Mouse (Mus musculus): ENCODE results near the gene Gm47985.
"Not testable (repeated sequence)": the region's sequence is repeated elsewhere in the genome, so short reads cannot be mapped to it uniquely, and the experiment has no call there.

Gene Gm47985
- long read RNA-seq, experiment 1 = 0 reads
- long read RNA-seq, experiment 2 = 0 reads

GRCm38 (mm10) chr1:151182266-151182665, at the start of gene Gm47985:
TSS of gene Gm47985 (plus strand) at chr1:151182537.
- intact Hi-C loops (cut with DNase I) = not testable (repeated sequence)

DNA sequence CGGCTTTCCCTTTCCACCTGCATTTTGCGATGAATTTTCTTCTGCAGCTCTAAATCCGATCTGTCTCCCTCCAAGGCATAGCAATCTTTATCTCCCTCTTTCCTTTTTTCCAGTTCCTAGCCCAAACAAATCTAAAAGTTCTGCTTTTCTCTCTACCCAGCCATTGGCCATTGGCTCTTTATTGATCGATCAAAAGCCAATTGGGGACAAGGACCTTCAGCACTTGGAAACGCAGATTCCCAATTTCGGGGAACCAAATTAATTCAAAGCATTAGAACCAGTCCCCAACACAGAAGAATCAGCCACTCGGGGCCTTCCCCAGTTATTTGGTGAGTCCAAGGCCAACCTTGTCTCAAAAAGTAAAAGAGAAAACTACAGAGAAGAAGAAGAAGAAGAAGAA, 49.7 kb upstream of the Gm47985 start:
- intact Hi-C loops (cut with DNase I) = no loop called here

- intact Hi-C loops (cut with DNase I) = no loop called here
Observed at GRCm38 (mm10) chr1:151138388-151138787, 43.9 kb upstream of the Gm47985 start.

GRCm38 (mm10) chr1:151140956-151141355, 41.4 kb upstream of the Gm47985 start:
- intact Hi-C loops (cut with DNase I) = no loop called here

DNA sequence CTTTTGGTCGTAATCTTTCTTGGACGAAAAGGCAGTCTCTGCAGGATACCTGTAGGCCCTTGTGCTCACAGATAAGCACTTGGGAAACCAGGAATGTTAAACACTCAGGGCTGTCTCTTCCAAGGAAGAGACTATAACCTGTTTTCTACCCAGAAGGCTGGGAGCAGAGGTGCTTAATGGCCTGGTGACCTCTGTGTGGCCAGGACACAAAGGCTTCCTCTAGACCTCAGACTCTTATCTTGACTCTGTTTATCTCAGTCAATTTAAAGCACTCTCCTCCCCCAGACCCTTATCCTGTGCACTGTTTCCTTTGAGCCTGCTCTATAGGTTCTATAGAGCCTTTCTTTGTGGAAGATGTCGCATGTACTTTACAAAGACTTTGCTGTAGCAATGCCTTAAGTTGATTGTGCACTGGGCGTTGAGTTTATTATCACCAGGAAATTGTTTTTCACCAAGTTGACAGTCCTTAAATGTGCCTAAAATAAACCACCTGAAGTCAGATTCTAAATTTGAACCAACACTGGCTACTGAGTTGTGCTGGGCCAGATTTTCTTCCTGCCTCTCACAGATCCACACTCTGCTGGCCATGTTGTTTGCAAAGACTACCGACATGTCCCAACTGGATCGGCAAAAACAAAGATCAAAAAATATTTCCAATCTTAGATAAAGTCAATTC, 37.7 kb upstream of the Gm47985 start:
- intact Hi-C loops (cut with DNase I) = no loop called here

GRCm38 (mm10) chr1:151147801-151148200, 34.5 kb upstream of the Gm47985 start:
- intact Hi-C loops (cut with DNase I) = no loop called here

- intact Hi-C loops (cut with DNase I) = no loop called here
Observed at GRCm38 (mm10) chr1:151150211-151150610, 32.1 kb upstream of the Gm47985 start.

- intact Hi-C loops (cut with DNase I) = no loop called here
Observed at GRCm38 (mm10) chr1:151151089-151151488, 31.2 kb upstream of the Gm47985 start.

- intact Hi-C loops (cut with DNase I) = no loop called here
Observed at GRCm38 (mm10) chr1:151153056-151153652, 29.2 kb upstream of the Gm47985 start.

DNA sequence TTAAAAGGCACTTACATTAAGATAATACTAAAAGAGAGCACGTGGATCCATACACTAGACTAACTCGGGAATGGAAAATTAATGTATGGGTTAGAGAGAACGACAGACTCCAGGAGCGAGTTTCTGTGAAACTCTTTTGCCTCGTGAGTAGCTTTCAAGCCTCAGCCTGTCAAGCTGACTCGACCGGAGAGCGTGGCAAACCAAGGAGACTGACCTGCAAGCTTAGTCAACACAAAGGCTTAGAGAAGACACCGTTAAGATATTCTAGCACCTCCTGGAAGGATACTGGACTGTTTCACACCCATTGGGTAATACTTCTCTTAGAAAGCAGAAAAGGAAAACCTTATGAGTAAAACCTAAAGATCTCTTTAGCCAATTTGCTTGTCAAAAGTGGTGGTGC, 28.2 kb upstream of the Gm47985 start:
- intact Hi-C loops (cut with DNase I) = not testable (repeated sequence)

DNA sequence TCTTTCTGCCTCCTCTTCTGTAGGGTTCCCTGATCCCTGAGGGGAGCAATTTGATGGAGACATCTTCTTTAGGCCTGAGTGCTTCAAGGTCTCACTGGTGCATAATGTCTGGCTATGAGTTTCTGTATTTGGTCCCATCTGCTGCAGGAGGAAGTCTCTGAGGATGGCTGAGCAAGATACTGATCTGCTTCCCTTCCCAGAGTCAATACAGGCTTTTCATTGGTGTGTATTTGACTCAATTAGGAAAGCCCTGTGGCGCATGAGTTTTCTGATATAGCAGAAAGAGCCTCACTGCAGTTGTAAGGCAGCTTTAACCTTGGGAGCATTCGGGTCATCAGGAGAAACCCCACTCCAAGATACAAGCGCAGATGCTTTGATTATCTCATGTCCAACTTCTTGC, 26.2 kb upstream of the Gm47985 start:
- intact Hi-C loops (cut with DNase I) = no loop called here

DNA sequence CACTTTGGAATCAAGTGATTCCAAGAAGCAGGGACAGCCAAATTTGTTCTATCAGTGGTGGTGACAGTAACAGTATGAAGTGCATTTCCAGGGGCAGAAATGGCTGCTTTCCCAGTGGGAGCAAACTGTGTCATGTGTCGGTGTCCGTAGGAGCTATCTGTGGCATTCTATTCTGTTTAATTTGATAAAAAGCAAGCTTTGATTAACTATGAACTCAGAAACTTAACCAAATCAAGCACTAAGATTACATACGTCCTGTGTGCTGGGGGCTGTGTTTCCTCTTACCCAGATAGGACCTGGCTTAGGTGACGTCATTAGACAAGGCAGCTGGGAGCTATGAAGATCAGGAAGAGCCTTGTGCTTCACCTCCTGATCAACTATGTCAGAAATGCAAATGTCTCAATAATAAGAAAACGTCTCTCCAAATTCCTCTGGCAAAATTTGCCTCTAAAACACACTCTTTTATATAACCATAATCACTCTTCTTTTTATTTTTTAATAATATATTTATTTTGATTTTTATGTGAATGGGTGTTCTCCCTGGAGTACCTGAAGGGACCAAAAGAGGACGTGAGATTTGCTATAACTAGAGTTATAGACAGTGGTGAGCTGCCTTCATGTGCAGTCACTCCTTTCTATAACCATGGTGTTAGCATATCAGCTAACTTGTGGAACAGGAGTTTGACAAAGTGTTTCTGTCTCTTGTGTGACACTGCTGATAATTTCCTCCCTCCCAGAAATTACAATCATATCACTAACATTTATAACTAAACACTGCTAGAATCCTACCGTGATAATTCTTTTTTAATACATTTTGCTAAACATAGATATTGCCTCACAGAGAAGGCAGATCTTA, 25.3 kb upstream of the Gm47985 start:
- intact Hi-C loops (cut with DNase I) = no loop called here

DNA sequence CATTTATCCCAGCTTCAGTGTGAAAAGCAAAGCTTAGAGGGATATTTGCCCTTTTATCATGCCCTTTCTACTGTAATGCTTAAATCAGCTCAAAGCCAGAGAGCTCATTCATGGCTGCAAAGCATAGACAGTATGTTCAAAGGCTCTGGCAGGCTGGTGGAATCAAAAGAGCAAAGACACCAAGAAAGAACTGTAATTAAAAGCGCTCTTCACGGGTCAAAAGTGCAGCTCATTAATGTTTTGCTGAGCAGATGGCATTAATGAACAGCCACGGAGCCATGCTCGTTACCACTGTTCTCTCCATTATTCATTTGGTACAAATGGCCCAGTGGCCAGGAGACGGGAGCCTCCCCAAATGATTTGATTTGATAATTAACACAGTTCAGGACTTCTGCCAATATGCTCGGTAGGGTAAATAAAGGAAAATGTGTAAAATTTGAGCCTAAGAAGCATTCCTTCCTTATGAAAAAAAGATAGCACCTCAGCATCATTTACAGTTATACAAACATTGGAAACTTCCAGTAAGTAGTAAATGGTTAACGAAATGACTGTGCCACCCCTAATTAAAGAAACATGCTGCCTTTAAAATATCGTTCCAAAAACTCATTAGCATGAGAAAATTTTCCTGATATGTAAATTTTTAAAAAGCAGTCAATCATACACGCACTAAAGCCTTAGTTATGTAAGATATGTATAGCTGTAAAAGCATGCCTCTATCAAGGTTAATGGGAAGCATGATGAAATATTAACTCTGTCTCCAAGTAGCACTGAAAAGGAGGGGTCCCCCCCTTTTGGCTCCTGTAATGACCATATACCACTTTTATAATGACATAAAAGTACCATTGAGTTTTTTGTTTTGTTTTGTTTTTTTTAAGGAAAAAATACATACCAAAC, 24.1 kb upstream of the Gm47985 start:
- intact Hi-C loops (cut with DNase I) = no loop called here

DNA sequence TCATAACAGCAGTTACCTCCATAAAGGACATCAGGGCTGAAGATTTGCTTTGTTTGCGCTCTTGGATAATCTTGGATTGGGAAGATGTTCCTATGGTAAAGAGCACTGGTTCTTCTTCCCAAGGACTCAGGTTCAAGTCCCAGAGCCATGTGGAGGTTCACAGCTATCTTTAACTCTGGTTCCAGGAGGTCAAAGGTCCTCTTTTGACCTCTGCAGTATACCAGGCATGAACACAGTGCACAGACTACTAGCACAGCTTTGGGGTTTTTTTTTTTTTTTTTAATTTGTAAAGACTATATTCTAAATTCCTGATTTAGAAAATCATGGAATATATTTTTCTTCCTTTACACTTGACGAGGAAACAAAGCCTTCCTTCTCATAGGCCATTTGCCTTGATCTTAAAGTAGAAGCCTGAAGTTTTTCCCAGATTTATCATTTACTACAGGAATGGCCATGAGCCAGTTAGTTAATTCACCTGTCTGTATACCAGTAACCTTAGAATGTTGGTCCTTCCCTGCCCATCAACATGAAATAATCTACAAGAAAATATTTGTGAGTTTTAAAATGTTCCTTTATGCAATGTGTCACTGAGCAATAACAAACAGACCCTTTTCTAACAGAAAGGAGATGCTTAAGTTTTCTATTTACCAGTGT, 23.4 kb upstream of the Gm47985 start:
- intact Hi-C loops (cut with DNase I) = no loop called here

DNA sequence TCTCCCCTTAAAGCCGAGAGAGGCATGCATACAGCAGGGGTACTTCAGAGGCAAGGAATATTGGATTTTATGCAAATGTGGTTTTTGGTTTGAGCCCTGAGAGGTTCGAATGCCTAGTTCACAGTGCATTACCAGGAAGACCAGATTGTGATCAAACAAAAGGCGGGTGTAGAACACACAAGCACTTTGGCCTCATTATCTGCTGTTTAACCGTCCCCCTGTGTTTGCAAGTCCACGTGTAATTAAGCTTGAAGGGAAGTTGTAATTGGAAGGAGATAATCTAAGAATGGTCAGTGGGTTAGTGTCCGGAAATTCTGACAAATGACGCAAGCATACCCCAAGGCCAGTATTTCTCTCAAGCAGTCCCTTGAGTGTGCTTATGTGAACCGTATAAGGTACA, 16.3 kb upstream of the Gm47985 start:
- intact Hi-C loops (cut with DNase I) = no loop called here

DNA sequence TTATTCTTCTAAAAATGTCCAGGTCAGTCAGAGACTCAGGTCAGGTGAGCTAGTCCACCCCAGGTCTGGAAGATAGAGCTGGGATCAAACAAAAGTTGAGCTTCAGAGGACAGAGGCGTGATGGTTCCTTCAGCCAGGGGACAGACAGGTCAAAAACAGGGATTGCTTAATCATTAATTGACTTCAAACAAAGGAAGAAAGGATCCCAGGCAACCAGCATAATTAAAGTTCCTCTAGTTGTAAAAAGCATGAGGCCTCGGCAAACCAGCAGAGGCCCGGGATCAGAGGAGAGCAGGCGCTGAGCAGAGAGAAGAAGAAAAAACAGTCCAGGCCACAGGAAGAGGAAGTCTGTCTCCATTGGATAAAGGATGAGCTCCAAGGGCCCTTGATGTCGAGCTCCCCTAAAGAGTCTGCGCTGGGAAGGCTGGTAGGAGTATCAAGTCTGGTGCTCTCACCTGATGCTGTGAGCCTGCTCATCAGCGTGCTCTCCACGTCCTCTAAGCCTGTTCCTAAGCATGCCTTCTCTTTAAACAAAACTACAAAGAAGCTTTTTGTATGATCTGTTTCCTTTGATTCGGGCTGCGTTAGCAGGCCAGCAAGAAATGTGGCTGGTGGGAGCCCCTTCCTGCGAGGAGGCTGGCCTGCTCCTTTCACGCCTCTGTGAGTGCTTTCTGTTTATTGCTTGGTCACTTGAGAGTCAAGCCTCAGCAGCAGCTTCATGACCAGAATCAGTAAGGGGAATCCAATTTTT, 14.9 kb upstream of the Gm47985 start:
- intact Hi-C loops (cut with DNase I) = no loop called here

DNA sequence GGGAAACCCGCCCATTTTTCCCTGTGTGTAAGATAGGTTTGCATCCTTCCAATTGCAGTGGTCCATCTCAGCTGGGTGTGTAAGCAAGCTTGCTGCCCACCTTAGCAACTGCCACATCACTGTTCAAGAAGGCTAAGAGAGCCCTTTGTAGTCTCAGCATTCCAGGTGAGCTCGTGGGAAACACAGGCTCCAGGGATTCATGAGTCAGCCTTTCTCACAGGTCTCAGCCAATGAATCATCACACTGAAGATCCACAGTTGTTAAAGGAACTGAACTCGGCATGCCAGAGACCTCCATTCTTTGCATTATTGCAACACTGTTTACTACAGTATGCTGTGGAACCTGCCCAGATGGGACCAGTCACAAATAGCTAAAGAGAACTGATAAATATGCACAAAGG, 13.7 kb upstream of the Gm47985 start:
- intact Hi-C loops (cut with DNase I) = no loop called here

GRCm38 (mm10) chr1:151171572-151172461, 10.5 kb upstream of the Gm47985 start:
- intact Hi-C loops (cut with DNase I) = no loop called here
